Mouse (Mus musculus): Measurements from ENCODE around the gene Bin2.
"Not testable (repeated sequence)": the region's sequence is repeated elsewhere in the genome, so short reads cannot be mapped to it uniquely, and the experiment has no call there.

The Bin2 gene

DNA sequence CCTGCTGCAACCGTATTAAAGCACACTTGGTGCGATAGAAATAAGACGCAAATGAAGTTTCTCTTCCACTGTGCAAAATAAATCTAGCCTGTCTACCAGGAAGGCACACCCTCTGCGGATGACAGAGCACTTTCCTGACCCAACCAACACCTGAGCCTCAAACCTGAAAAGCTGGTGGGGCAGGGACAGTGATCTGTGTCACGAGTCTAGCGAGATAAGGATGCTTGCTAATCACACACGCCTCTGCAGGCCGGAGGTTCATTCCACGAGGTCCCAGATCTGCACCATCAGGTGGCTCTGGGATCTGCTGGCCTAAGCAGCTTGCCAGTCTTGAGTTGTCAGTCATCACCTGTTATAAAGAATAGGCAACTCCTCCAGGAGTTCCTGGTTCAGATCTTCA, 17.7 kb downstream of the Bin2 start:
- DNase-seq (ENCODE audit: low spot score in 2 of 2) = no peak

DNA sequence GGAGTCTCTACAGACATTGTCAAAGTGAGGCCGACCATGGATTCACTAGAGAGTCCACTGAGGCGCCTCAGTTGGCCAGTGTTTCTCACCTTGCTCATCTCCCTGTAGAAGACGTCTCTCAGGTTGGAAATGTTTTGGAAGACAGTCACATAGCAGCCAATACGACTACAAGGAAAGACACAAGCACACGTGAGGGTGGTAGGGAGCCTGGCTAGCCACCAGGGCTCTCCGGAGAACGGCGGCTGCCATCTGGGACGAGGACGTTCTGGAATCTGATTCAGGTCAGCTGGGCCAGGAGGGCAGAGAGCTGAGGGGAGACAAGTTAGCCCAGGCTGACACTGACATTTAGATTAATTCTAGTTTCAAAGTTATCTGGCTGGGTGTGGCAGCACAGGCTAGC, 19.2 kb downstream of the Bin2 start:
- no peak for DNase-seq (ENCODE audit: low spot score in 2 of 2)

DNA sequence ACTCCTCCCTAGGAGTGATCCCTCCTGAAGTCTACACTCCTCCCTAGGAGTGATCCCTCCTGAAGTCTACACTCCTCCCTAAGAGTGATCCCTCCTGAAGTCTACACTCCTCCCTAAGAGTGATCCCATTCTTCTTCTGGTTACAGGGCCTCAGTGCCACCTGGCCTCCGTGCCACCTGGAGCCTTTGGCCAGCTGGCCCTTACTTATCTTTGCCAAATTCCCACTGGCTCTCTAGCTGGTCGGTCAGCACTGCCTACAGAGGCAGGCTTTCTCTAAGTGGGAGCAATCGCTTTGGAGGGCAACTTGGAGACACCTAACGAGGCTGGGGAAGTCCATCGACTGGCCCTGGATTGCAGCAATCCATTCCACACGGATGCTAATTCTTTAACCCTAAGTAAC, 23.2 kb downstream of the Bin2 start:
- no peak for DNase-seq (ENCODE audit: low spot score in 2 of 2)

DNA sequence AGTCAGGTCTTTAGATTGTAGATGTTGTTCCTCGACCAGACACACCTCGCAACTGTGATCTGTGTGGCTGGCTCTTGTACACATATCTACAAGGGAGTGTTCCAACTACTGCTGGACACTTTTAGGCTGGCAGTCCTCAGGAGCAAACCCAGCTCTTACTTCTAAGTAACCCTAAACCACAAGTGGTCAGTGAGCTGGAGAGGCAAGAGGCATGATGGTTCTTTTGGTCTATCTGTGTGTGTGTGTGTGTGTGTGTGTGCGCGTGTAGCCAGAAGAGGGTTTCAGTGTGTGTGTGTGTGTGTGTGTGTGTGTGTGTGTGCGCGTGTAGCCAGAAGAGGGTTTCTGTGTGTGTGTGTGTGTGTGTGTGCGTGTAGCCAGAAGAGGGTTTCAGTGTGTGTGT, 26.9 kb downstream of the Bin2 start:
- no peak for DNase-seq (ENCODE audit: low spot score in 2 of 2)

DNA sequence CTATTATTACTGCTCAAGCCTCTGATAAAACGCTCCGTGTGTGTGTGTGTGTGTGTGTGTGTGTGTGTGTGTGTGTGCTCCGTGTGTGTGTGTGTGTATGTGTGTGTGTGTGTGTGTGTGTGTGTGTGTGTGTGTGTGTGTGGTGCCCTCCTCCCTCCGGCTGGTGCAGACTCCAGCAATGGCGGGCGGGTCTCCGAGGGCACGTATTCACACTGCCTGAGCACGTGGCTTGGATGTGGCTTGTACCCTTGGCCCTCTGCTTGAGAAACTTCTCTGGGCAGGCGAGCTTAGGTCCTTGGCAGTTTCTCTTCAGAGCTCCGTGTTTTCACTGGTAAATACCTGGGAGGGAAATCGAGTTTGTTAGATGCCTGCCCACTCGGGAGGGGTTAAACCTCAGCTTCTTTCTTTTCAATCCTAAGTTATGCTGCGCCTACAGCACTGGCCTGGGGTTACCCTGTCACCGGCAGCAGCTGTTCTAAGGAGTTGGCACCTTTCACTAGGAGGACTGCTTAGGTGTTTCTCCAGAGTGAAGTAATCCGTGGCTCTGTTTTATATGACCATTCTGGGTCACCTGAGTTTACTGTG, 28.0 kb downstream of the Bin2 start:
- DNase-seq (ENCODE audit: low spot score in 2 of 2) = no peak

DNA sequence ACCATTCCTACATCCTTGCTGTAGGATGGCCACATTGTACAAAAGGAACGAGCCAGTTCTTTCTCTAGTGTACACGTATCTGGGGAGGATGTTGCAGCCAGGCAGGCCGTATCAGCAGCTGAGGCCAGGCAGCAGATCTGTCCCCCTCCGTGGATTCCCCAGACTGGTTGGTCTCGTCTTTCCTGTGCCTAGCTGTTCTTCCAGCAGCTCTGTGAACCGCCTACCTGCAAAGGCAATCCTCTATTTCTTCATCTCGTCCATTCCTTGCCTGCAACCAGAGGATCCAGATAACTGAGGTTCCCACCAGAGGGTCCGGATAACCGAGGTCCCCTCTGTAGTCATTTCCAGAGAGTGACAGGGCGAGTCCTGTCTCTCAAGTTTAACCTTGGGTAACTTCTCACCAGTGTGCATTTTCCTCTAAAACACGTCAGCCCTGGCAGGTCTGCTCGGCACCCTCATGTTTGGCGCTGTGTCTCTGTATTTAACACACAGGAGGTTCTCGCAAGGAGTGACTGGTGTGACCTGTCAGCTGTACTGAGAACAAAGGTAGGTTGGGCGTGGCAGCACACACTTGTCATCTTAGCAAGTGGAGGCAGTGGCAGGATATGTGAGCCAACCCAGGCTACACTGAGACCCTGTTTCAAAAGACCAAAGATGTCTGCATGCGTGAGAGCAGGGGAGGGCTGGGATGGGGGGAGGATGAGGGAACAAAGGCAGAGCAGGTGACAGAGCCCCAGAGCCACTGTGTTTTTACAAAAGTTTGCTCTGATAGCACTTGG, 29.2 kb downstream of the Bin2 start:
- no peak for DNase-seq (ENCODE audit: low spot score in 2 of 2)

DNA sequence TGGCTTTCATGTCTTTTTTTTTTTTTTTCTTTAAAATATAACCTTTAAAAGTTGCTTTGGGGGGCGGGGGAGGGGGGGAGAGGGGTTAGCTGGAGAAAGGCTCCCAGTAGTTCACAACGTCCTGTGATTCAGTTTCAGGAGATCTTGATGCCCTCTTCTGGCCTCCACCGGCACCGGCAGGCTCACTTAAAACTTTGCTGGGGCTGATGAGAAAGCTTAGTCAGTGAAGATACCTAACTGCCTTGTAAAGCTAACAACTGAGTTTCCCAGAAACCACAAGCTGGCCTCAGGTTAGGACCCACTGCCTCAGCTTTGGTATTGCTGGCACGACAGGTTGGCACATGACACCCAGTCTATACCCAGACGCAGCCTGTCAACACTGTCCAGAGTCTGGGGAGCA, 31.7 kb downstream of the Bin2 start:
- DNase-seq (ENCODE audit: low spot score in 2 of 2) = no peak

DNA sequence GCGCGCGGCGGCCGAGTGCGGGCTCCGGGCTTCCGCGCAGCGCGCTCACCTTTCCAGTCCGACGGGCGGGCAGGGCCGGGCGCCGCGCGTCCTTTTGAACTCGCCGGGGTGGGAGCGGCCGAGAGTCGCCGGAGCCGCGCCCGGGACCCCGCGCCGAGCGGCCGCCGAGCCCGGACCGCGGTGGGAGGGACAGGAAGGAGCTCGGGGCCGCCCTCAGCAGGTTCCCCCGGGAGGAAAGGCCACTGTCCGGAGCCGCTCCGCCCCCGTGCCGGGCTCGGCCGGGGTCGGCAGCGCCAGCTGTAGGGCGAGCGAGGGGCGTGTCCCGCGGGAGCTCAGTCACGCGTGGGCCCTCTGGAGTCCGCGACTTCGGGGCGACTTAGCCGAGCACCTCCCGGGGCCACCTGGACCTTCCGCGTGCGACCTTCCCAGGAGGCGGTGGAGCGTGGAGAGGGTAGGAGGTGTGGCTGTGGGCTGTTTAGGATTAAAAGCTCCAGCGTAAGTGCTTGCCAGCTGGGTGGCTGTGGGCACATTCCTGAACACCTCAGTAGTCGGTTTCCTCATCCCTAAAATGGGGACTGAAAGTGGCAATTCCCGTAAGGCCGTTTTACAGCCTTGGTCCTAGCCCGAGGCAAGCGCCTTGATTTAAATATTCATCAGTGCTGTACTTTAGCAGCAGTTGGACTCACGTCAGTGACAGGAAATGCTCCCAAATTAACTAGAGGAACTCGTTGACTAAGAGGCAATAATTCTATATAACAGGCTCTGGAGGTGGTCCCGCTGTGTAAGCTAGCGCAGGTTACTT, 32.5 kb downstream of the Bin2 start, which contains the start of gene Smagp:
Gene Smagp (minus strand): TSS at position 241 of the 802 bp plus-strand sequence.
- DNase-seq (ENCODE audit: low spot score in 2 of 2) = no peak

DNA sequence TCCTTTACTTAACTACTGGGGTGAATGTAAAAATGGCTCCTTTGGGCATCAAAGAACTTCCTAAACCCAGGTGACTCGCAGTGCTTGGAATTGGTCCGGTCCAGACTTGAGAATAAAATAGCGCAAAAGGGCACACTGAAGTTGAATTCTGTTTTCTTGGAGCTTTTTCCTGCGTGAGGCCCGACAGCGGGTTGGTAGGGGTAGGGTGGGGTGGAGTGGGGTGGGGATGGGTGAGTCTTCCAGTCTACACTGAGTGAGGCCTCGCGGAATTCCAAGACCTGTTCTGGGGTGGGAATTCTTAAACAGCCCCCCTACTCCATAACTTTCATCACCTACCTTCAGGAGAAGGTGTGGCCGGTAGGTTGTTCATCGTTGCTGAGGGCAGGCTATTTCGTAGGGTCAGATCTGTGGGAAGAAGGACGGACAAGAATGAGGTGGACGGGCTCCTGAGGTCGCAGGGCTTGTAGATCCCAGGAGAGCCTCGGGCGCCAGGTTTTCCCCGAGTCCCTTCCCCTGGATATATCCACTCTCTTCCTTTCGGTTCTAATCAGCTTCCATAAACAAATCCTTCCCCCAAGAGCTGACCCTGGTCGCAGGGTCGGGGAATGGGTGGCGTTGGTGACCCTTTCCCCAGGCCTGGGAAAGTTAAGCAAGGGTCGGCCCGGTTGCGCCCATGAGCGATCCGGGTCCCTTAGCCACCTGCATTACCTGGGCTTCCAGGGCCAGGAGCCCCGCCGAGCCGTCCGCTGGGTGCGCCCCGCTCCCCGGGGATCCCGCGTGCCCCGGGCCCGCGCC, 33.3 kb downstream of the Bin2 start:
- DNase-seq (ENCODE audit: low spot score in 2 of 2) = no peak

DNA sequence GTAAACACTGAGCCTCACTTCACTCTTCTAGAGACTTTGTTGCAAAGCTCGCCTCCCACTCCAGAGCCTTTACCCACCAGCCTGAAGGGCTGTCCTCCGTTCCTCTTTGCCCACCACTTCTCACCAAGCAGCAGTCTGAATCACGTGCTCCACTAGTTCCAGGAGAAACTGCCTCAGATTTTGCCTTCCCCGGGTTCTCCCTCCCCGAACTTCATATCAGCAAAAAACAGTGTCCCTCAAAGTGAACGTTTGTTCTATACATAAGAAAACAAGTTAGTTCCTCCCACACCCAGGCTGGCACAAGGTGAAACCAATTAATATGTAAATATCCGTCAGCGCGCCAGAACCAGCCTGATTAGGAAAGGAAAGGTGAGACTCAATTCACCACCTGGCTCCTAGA, 34.1 kb downstream of the Bin2 start:
- no peak for DNase-seq (ENCODE audit: low spot score in 2 of 2)

DNA sequence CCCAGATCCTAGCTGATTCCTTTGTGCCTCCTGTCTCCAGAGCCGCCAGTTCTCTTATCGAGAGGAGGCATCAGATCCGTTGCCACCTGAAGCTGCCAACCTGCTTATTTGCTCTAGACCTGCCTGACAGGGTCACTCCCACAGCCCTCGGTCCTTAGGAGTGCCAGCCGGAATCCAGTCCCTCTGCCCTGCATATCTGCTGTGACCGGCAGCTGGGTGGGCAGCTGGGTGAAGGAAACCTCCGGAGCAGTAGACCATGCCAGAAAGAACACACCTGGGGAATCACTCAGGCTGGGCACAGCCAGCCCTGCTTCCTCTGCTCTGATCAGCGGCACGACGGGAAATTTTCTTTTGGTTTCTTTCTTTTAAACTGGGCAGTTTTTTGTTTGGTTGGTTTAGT, 36.0 kb downstream of the Bin2 start:
- no peak for DNase-seq (ENCODE audit: low spot score in 2 of 2)

DNA sequence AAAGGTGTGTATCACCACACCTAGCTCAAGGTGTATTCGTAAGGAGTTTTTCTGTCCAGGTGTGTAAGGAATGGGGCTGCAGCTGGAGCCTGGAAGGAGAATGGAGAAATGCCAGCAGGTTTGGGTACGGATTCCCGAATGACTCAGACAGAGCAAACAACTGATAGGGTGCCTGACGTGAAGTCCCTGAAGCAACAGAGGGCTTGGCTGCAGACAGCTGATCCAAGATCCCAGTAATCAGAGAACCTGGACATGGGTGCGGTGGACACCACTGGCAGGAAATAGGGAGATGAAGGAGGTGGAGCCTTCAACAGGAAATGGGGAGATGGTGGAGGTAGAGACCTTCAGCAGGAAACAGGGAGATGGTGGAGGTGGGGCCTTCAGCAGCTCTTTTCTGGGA, 37.0 kb downstream of the Bin2 start:
- no peak for DNase-seq (ENCODE audit: low spot score in 2 of 2)

DNA sequence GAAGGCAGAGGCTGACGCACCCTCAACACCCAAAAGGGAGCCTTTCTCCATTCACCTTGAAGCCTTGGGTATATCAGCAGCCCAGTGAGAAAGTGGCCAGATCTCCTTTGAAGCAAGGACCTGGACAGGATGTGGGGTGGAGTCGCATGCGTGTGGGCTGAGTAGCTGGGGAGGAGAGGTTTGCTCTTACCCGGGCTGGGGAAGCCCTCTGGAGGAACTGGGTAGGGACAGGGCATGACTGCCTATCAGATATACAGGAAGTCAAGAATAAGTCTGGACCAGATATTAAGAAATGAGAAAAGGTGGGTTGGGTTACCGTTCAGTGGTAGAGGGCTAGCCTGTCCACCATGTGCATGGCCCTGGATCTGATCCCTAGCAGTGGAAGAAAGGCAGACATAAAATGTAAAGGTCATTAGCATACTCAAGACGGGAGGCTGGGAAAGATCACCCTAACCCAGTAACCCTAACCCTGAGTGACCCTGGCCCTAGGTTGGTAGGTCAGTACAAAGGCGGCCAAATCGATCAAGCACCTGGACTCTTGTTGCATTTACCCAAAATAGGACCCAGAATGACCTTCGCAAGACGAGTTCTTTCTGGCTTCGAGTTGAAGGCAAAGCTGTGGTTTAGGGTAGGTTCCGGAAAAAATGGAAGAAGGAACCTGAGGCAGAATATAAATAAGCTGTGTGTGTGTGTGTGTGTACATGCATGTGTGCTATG, 37.7 kb downstream of the Bin2 start:
- no peak for DNase-seq (ENCODE audit: low spot score in 2 of 2)

DNA sequence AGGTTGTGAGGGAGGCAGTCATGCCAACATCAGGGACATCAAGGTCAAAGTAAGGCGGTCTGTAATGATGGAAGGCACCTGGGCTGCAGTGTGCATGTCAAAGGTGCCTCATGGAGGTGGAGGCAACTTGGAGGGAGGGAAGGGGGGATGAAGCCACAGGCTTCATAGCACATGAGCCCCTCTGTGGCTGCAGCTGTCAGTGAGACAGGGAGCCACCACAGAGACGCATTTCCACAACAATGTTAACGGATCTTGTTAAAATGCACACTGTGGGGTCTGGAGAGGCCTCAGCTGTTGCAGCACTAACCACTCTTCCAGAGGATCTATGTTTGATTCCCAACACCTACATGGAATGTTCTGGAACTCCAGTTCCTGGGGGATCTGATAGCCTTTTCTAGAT, 39.2 kb downstream of the Bin2 start:
- DNase-seq (ENCODE audit: low spot score in 2 of 2) = no peak

DNA sequence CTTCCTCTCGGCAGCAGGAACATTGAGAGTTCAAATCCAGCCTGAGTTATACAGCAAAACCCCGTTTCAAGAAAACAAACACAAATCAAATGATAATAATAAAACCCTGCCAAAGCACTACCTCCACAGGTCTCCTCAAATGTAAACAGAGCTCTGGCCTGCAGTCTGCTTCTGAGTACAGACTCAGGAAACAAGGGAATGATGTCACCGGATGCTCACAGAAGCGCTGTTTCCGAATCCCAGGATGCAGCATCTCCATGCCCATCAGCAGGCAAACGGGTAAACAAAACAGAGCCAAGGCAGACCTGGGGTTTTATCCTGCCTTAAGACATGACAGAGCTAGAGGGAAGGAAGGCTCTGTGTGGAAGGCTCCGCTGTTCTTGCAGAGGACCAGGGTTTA, 40.6 kb downstream of the Bin2 start:
- DNase-seq (ENCODE audit: low spot score in 2 of 2) = no peak

DNA sequence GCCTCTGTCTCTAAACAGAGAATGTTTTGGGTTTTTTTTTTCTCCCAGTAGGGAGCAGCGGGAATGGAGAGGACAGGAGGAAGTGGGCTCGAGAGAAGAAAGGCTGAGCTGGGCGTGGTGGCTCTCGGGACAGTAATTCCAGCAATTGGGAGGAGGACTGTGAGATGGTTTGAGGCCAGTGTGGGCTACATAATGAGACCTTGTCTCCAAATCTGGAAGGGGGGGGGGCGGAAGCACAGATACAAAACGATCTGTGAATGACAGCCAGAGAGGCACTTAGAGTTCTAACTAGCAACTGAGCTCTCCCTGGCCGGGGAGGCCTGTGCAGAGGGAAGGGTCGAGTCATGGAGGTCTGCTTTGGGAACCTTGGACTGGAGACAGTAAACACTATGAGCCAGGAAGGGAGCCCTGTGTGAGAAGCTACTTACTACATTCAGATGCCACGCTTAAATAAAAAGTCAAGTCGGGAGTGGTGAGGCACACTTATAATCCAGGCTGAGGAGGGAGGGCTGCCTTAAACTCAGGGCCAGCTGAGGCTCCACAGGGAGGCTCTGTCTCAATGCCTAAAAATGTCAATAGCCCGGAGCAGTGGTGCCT, 41.5 kb downstream of the Bin2 start:
- no peak for DNase-seq (ENCODE audit: low spot score in 2 of 2)

DNA sequence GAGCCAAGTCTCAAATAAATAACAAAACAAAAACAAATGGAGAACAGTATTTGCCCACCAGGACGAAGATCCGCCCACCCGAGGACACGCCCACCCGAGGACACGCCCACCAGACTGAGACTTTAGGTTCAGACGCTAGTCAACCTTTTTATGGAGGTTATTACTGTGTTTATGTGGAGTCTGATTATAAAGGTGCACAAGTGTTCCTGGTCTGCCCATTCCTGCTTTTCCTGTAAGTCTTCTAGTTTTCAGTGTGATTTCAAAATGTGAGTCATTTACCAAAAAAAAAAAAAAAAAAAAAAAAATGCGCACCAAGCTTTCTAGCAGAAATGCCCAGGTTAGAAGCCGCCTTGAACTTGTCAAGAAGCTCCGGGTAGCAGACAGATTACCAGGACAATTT, 42.1 kb downstream of the Bin2 start:
- no peak for DNase-seq (ENCODE audit: low spot score in 2 of 2)

DNA sequence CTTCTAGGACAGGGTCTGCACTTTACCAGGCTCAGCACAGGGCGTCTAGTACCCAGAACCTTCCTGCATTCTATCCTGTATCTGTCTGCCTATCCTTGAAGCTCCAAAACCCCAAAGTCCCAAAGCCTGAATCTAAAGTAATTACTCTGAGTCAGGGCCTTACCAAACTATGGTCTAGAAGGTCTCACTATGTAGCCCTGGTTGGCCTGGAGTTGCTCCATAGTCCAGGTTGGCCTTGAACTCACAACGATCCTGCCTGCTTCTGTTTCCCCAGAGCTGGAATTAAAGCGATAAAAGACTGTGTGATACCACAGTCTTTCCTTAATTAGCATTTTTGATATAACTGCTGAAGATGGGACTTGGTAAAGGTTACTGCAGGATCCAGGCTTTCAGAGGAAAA, 44.9 kb downstream of the Bin2 start:
- DNase-seq (ENCODE audit: low spot score in 2 of 2) = no peak

DNA sequence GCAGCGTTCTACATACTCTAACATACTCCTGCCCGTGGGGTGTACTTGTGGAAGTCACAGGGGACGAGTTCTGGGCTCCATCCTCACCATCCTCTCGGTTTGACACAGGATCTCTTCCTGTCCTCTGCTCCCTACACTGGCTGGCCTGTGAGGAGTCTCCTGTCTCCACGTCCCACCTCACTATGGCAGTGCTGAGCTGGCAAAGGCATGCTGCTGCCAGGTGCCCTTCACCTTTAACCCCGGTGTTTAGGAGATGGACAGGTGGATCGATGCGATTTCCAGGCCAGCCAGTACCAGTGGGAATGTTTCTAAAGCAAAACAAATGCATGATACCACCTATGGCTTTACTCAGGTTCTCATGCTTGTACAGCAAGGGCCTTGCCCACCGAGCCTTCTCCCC, 45.6 kb downstream of the Bin2 start:
- DNase-seq (ENCODE audit: low spot score in 2 of 2) = no peak

DNA sequence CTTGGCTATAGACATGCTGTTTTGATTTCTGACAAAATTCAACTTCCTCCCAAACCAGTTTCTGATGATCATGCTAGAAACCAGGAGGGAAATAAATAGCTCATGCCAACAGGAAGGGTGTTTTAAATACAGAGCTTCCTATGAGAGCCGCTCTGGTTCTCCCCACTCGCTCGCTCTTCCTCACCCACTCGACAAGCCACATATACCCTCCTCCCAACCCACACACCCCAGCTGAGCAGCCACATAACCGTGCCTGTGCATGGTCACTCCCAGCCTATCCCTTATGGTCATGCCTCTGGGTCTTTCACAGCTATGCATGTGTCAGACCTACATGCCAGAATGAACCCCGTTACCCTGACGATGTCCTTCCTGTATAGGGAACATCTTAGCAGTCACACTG, 47.2 kb downstream of the Bin2 start:
- no peak for DNase-seq (ENCODE audit: low spot score in 2 of 2)

DNA sequence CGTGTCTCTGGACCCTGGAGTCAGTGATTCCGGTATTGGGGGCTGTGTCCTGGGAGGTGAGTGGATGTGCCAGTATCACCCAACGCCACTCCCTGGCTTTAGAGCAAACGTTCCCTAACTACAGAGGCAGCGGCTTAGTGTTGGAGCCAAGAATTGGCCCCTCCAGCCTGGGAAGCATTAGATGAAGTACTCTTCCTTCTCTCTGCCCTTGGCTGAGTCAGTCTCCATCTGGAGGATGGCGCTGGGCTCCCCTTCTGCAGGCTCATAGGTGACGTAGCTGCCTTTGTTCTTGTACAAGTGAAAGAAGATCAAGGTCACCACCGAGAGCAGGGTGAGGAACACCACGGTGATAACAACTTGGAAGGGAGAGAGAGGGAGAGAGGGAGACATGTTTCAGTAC, 47.7 kb downstream of the Bin2 start:
- DNase-seq (ENCODE audit: low spot score in 2 of 2) = not testable (repeated sequence)

Measured in cerebellum, postnatal 4 days (tissue).